22 mouse cellular contexts compared by ENCODE assay signal in the genomic region with DNA sequence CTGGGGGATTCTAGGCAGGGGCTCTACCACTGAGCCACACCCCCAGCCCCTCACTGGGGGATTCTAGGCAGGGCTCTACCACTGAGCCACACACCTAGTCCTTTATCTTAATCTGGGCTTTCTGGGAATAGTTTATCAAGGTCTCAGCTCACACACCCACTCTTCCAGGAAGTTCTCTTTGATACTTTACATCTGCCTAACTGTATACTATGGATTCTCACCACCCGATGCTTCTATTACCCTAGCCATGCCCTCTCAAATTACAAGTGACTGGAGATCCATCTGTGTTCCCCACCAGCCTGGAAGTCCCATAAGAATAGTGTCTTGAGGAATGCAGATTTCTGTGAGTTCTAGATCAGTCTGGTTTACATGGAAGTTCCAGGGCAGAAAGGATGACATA. TPM values are rescaled to one million over a fixed set of nuclear protein-coding genes. Genes with fewer than 3 reads are reported as not detected.
A peak's percentile ranks its signal among the peaks of the same experiment; 100 is the strongest.
DNase-seq lines count a peak whose midpoint lies in the region; ATAC-seq and TF ChIP-seq lines count a peak whose summit lies in the region.
"Had no signal": no experiment of that assay in that cellular context is flagged by ENCODE, and none has a peak within 500 bp of the region (broad histone marks: within the 10 kb centered on the region; RNA-seq: fewer than 3 reads in every experiment).

No protein-coding gene starts in this region.

- no peak overlapping the region for H3K4me2 ChIP-seq in liver, embryonic 11.5 days
- peak overlapping the region; percentile 32 for H3K4me2 ChIP-seq in liver, embryonic 13.5 days
- no peak overlapping the region for H3K4me2 ChIP-seq in stomach, postnatal 0 days (replicated peaks; ENCODE audit: low read depth)
- H3K4me2 ChIP-seq in midbrain, embryonic 15.5 days, result no peak overlapping the region
- H3K4me2 ChIP-seq: embryonic facial prominence, embryonic 15.5 days; heart, embryonic 12.5 days; hindbrain, embryonic 15.5 days had no signal

- peak; percentile 44; the same call in 1 of the 2 replicates for ATAC-seq in liver, embryonic 11.5 days (replicated peaks; ENCODE audit: low FRiP score)
- peak; percentile 79 for ATAC-seq in liver, embryonic 13.5 days (ENCODE audit: low read depth)
- ATAC-seq in stomach, postnatal 0 days (ENCODE audit: low FRiP score, low TSS enrichment), result no peak
- ATAC-seq in midbrain, embryonic 15.5 days (replicated peaks), result no peak
- ATAC-seq: forebrain, embryonic 14.5 days had no signal

- 50% methylated on average over 1 of the region's 1 CpGs for WGBS in liver, embryonic 11.5 days
- WGBS in liver, embryonic 13.5 days (ENCODE audit: insufficient replicate concordance), result 39% methylated on average over 1 of the region's 1 CpGs
- WGBS in stomach, postnatal 0 days, result 36% methylated on average over 1 of the region's 1 CpGs
- WGBS in midbrain, embryonic 15.5 days, result 95% methylated on average over 1 of the region's 1 CpGs

- TF ChIP-seq CTCF in stomach, postnatal 0 days (IDR thresholded peaks at IDR 0.05; ENCODE audit: low read depth), result no peak

- no peaks in the 10 kb centered on the region for H3K9me3 ChIP-seq in liver, embryonic 11.5 days (ENCODE audit: control insufficient read depth, low read length)
- no peaks in the 10 kb centered on the region for H3K9me3 ChIP-seq in liver, embryonic 13.5 days (replicated peaks)
- H3K9me3 ChIP-seq in stomach, postnatal 0 days (ENCODE audit: control insufficient read depth, low read length), result no peaks in the 10 kb centered on the region
- no peaks in the 10 kb centered on the region for H3K9me3 ChIP-seq in midbrain, embryonic 15.5 days
- H3K9me3 ChIP-seq: embryonic facial prominence, embryonic 15.5 days; forebrain, embryonic 10.5 days; heart, embryonic 12.5 days; hindbrain, embryonic 15.5 days had no signal

- no peak for TF ChIP-seq EP300 in stomach, postnatal 0 days (optimal IDR thresholded peaks at IDR 0.05)

- DNase-seq in liver, embryonic 11.5 days (ENCODE audit: low spot score), result no peak
- no peak for DNase-seq in liver
- peak; percentile 65 for DNase-seq in R1 (ENCODE audit: low read depth, low spot score)
- DNase-seq in liver, embryonic 13.5 days, result peak; percentile 17
- DNase-seq in stomach, postnatal 0 days (ENCODE audit: low spot score), result peak; percentile 12
- no peak for DNase-seq in cerebellum, postnatal 14 days
- no peak for DNase-seq in cerebellum, adult 9-11 months
- DNase-seq: adrenal gland, adult 2 months; adrenal gland, postnatal 36 days; cerebellum, adult 11-12 months; cerebellum, adult 9-10 months; embryo, embryonic 11 days; gastrocnemius, adult 2 months; gastrocnemius, postnatal 25 days; heart, postnatal 36 days had no signal

- H3K4me3 ChIP-seq in liver, embryonic 11.5 days (ENCODE audit: low read depth, low read length), result no peak overlapping the region
- no peak overlapping the region for H3K4me3 ChIP-seq in liver, embryonic 13.5 days (replicated peaks)
- no peak overlapping the region for H3K4me3 ChIP-seq in stomach, postnatal 0 days (ENCODE audit: low read depth, low read length)
- no peak overlapping the region for H3K4me3 ChIP-seq in midbrain, embryonic 15.5 days
- H3K4me3 ChIP-seq: embryonic facial prominence, embryonic 15.5 days; erythroblast, embryonic 14.5 days; forebrain, embryonic 10.5 days; gastrocnemius, adult 2 months; heart, embryonic 12.5 days; hindbrain, embryonic 15.5 days had no signal

- H3K27me3 ChIP-seq in liver, embryonic 11.5 days (replicated peaks; ENCODE audit: control insufficient read depth, insufficient read depth, low read length), result no peaks in the 10 kb centered on the region
- no peaks in the 10 kb centered on the region for H3K27me3 ChIP-seq in liver, embryonic 13.5 days
- no peaks in the 10 kb centered on the region for H3K27me3 ChIP-seq in stomach, postnatal 0 days (ENCODE audit: control insufficient read depth, insufficient read depth, low read length)
- H3K27me3 ChIP-seq in midbrain, embryonic 15.5 days (replicated peaks), result no peaks in the 10 kb centered on the region
- H3K27me3 ChIP-seq: embryonic facial prominence, embryonic 15.5 days; heart, embryonic 12.5 days; hindbrain, embryonic 15.5 days had no signal

- H3K36me3 ChIP-seq in liver, embryonic 11.5 days (ENCODE audit: control insufficient read depth, insufficient read depth, low read length), result no peaks in the 10 kb centered on the region; the same call in 1 of the 2 replicates
- peaks cover 14% of the 10 kb centered on the region for H3K36me3 ChIP-seq in liver, embryonic 13.5 days
- H3K36me3 ChIP-seq in stomach, postnatal 0 days (ENCODE audit: control insufficient read depth, insufficient read depth, low read length), result peaks cover 11% of the 10 kb centered on the region
- H3K36me3 ChIP-seq in midbrain, embryonic 15.5 days (replicated peaks), result 0 out of 2 replicates have a peak, but pooled peaks cover 5% of the 10 kb centered on the region

- H3K4me1 ChIP-seq in liver, embryonic 11.5 days (replicated peaks; ENCODE audit: control insufficient read depth, insufficient read depth, low read length), result peaks cover 49% of the 10 kb centered on the region
- peaks cover 72% of the 10 kb centered on the region for H3K4me1 ChIP-seq in liver, embryonic 13.5 days (replicated peaks)
- peaks cover 3% of the 10 kb centered on the region; the same call in 1 of the 2 replicates for H3K4me1 ChIP-seq in stomach, postnatal 0 days (replicated peaks; ENCODE audit: control insufficient read depth, insufficient read depth)
- peaks cover 43% of the 10 kb centered on the region for H3K4me1 ChIP-seq in midbrain, embryonic 15.5 days

- H3K9ac ChIP-seq in liver, embryonic 11.5 days (ENCODE audit: low read depth, low read length), result no peak overlapping the region
- no peak overlapping the region for H3K9ac ChIP-seq in liver, embryonic 13.5 days
- no peak overlapping the region for H3K9ac ChIP-seq in stomach, postnatal 0 days (ENCODE audit: low read length)
- no peak overlapping the region for H3K9ac ChIP-seq in midbrain, embryonic 15.5 days
- H3K9ac ChIP-seq: embryonic facial prominence, embryonic 15.5 days; heart, embryonic 12.5 days; hindbrain, embryonic 15.5 days had no signal

- no peak overlapping the region for H3K27ac ChIP-seq in liver, embryonic 11.5 days (ENCODE audit: low read depth, low read length)
- H3K27ac ChIP-seq in liver, embryonic 13.5 days, result peak overlapping the region; percentile 56
- H3K27ac ChIP-seq in stomach, postnatal 0 days (replicated peaks), result peak overlapping the region; percentile 35
- no peak overlapping the region for H3K27ac ChIP-seq in midbrain, embryonic 15.5 days
- H3K27ac ChIP-seq: embryonic facial prominence, embryonic 15.5 days; forebrain, embryonic 10.5 days; hindbrain, embryonic 15.5 days had no signal

RNA-seq across cellular contexts. Expression of a gene that starts 5.9 kb away (rescaled TPM):
- 3.5 and 4.8 TPM in 2 replicates for polyA plus RNA-seq in liver, embryonic 11.5 days (2014; fragmentation: Nextera tagmentation; extraction: Ambion mirVana)
- 1.4 and 1.9 TPM in 2 replicates for polyA plus RNA-seq in liver, embryonic 13.5 days (2015; fragmentation: Nextera tagmentation; extraction: Ambion mirVana)
- polyA plus RNA-seq in stomach, postnatal 0 days (2015; fragmentation: Nextera tagmentation; extraction: Ambion mirVana), result 11.6 and 12.2 TPM in 2 replicates
- 8.5 and 8.7 TPM in 2 replicates for polyA plus RNA-seq in midbrain, embryonic 15.5 days (2015; fragmentation: Nextera tagmentation; extraction: Ambion mirVana)

RNA-seq across cellular contexts. Expression of a gene that starts 10.3 kb away (rescaled TPM):
- 16.6 and 18.7 TPM in 2 replicates for polyA plus RNA-seq in liver, embryonic 11.5 days (2014; fragmentation: Nextera tagmentation; extraction: Ambion mirVana)
- polyA plus RNA-seq in liver, embryonic 13.5 days (2015; fragmentation: Nextera tagmentation; extraction: Ambion mirVana), result 15.1 and 17.7 TPM in 2 replicates
- 25.0 and 26.6 TPM in 2 replicates for polyA plus RNA-seq in stomach, postnatal 0 days (2015; fragmentation: Nextera tagmentation; extraction: Ambion mirVana)
- 26.9 and 27.9 TPM in 2 replicates for polyA plus RNA-seq in midbrain, embryonic 15.5 days (2015; fragmentation: Nextera tagmentation; extraction: Ambion mirVana)

RNA-seq across cellular contexts. Expression of a gene that starts 26.5 kb away (rescaled TPM):
- 282 and 294 TPM in 2 replicates for polyA plus RNA-seq in liver, embryonic 11.5 days (2014; fragmentation: Nextera tagmentation; extraction: Ambion mirVana)
- polyA plus RNA-seq in liver, embryonic 13.5 days (2015; fragmentation: Nextera tagmentation; extraction: Ambion mirVana), result 115 and 129 TPM in 2 replicates
- 82.2 and 82.7 TPM in 2 replicates for polyA plus RNA-seq in stomach, postnatal 0 days (2015; fragmentation: Nextera tagmentation; extraction: Ambion mirVana)
- 204 and 215 TPM in 2 replicates for polyA plus RNA-seq in midbrain, embryonic 15.5 days (2015; fragmentation: Nextera tagmentation; extraction: Ambion mirVana)

RNA-seq across cellular contexts. Expression of a gene that starts 27.0 kb away (rescaled TPM):
- 2.5 and 2.8 TPM in 2 replicates for polyA plus RNA-seq in liver, embryonic 11.5 days (2014; fragmentation: Nextera tagmentation; extraction: Ambion mirVana)
- 0.62 and 1.2 TPM in 2 replicates for polyA plus RNA-seq in liver, embryonic 13.5 days (2015; fragmentation: Nextera tagmentation; extraction: Ambion mirVana)
- polyA plus RNA-seq in stomach, postnatal 0 days (2015; fragmentation: Nextera tagmentation; extraction: Ambion mirVana), result 1.7 and 1.8 TPM in 2 replicates
- polyA plus RNA-seq in midbrain, embryonic 15.5 days (2015; fragmentation: Nextera tagmentation; extraction: Ambion mirVana), result 3.7 and 3.9 TPM in 2 replicates

RNA-seq across cellular contexts. Expression of a gene that starts 35.7 kb away (rescaled TPM):
- polyA plus RNA-seq in liver, embryonic 11.5 days (2014; fragmentation: Nextera tagmentation; extraction: Ambion mirVana), result 3.6 TPM in 2 replicates
- 1.7 TPM in 2 replicates for polyA plus RNA-seq in liver, embryonic 13.5 days (2015; fragmentation: Nextera tagmentation; extraction: Ambion mirVana)
- polyA plus RNA-seq in stomach, postnatal 0 days (2015; fragmentation: Nextera tagmentation; extraction: Ambion mirVana), result 12.8 and 14.6 TPM in 2 replicates
- 58.7 and 66.3 TPM in 2 replicates for polyA plus RNA-seq in midbrain, embryonic 15.5 days (2015; fragmentation: Nextera tagmentation; extraction: Ambion mirVana)

Comparison
In these comparisons a context has a peak if more than half of its experiments do, and no peak if none do; other contexts are left out.
1. DNase-seq: peak in R1 (single experiment), liver, embryonic 13.5 days (single experiment) and stomach, postnatal 0 days (single experiment); none in liver, embryonic 11.5 days (single experiment), liver (single experiment), cerebellum, postnatal 14 days (0 of 2) and cerebellum, adult 9-11 months (single experiment).
2. H3K27ac ChIP-seq: peak in liver, embryonic 13.5 days (single experiment) and stomach, postnatal 0 days (single experiment); none in liver, embryonic 11.5 days (single experiment) and midbrain, embryonic 15.5 days (single experiment).
3. ATAC-seq: peak in liver, embryonic 11.5 days (single experiment) and liver, embryonic 13.5 days (single experiment); none in stomach, postnatal 0 days (single experiment) and midbrain, embryonic 15.5 days (single experiment).